Mouse (Mus musculus) kidney, adult 11 months (tissue): ENCODE data around the gene Creld1.

Experiments used
- DNase-seq: peaks from one replicate; pipeline ENCODE4 v3.0.0; 2022

The Creld1 gene

GRCm38 (mm10) chr6:113513944-113514343 lies 30.8 kb downstream of the Creld1 start:
- no peak for DNase-seq

DNA sequence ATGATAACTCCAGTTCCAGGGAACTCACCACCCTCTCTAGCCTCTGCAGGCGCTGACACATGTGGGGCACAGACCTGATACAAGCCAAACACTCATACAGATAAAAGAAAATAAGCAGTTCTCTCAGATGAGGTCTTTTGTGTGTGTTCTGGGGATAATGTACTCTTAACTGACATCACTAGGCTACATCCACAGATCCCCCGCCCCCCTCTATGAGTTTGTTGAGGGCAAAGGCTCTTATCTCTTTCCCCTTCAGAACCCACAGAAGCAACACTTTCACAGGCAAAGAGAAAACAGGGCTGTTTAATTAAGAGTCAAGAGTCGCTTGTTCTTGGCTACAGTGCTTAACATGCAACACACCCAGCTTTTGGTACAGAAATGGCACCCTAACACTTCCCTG lies 31.5 kb downstream of the Creld1 start:
- DNase-seq, result no peak

DNA sequence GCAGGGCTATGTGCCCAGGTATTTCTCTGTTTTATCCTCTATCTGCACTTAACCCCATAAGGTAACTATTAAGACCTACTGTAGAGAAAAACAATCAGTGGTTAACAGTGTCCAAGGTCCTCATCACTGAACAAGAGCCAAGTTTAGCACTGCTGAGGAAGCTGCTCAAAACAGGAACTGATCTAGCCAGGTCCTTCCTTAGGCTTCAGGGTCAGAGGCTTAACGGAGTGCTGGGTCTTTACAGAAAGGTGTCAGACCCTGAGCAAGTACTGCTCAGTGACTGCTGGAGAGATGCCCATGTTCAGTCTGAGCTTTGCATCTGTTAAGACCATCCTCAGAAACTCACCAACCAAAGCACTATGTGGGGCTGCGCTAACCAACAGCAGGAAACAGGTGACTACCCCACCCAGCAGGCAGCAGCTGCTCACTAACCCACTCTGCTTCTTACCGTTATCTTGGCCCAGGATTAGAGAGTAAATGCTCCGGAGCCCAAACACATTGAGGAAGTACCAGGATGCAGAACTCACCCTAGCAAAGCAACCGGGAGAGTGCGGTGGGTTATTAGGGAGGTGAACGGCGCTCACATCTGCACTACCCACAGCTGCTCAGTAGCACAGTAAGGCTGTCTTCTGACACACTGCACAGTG lies 34.5 kb downstream of the Creld1 start:
- no peak for DNase-seq

DNA sequence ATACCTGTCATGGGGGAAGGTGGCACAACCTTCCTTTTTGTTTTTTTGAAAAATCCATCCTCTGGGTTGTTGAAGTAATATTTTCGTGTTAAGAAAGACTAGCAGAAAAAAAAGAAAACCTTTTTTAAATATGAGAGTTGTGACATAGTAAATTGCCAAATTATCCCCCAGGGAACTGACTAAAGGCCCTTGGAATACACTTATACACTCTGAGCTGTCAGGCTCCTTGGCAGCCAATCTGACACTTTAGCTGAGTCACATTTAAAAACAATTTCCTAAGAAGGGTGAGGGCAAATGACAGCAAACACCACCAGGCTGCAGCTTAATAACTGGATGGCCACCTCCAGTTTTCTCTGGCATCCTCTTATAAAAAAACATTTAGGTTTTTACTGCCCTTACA lies 39.2 kb downstream of the Creld1 start:
- DNase-seq, result no peak

- no peak for DNase-seq
Observed at GRCm38 (mm10) chr6:113523420-113523819, 40.3 kb downstream of the Creld1 start.

DNA sequence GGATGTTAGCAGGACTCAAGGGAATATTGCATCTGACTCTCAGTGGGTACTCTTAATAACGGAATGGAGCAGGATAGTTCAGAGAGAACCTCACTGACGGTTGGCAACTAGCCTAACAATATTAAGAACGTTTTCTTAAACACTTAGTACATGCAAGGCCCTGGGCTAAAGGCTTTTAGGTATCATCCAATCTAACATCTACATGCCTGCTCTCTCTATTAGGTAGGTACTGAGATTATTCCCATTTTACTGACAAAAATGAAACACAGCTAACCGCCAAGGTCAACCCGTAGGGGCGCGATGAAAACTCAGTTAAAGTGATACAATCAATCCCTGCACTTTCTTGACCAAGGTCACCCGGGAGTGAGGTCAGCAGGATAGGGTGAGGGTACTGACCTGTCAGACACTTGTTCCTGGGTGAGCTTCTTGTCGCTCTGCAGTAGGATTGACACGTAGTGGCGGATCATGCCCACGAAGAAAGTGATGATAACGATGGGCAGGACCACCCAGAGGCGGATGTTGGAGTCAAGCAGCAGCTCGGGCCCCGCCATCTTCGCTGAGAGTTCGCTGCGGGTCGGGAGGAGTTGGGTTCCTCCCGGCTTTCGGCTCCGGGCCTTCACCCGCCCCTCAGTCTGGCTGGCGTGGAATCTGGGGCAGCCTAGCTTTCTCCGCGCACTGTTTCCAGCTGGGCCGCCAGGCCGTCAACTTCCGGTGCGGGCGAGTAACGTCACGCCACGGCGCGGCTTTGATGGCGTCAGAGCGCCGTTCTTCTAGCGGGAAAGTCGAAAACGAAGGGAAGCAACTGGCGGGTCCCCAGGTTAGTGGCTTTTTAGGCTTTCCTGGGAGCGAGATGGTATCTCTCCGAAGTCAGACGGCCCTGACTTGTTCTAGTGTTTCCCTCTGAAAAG lies 48.1 kb downstream of the Creld1 start, which contains the start of the genes Emc3 and Fancd2:
Gene Emc3 (minus strand): TSS at position 721 of the 908 bp plus-strand sequence.
Gene Fancd2 (plus strand): TSS at position 751 of the 908 bp plus-strand sequence.
- DNase-seq, result peak; percentile 78

GRCm38 (mm10) chr6:113531840-113532404 lies 48.8 kb downstream of the Creld1 start:
- DNase-seq, result no peak

GRCm38 (mm10) chr6:113534886-113535285 lies 51.8 kb downstream of the Creld1 start:
- no peak for DNase-seq

DNA sequence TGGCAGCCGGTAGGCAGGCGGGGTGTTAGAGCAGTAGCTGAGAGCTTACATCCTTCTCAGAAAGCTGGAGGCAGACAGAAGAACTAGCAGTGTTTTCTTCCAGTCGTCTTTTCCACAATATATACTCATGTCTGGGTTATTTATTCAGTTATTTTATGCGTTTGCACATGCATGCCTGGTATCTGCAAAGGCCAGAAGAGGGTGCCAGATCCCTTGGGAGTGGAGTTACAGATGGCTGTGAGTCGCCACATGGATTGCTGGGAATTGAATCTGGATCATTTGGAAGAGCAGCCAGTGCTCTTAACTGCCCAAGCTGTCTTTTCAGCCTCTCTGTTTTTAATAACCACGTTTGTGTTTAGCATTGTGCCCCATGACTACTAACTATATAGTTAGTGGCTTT lies 58.5 kb downstream of the Creld1 start:
- no peak for DNase-seq
